Mouse (Mus musculus): ENCODE data around the gene Tln1. TPM values are rescaled to one million over a fixed set of nuclear protein-coding genes. Genes with fewer than 3 reads are reported as not detected.

Tln1 gene
- total and polyA plus RNA-seq, 2 experiments = 38.6 to 42.8 TPM

- Histone ChIP-seq H3K4me1 (ENCODE audit: control insufficient read depth, insufficient read depth, low read length) (peaks cover 2% of the 10 kb centered on the region; the same call in 1 of the 2 replicates), H3K79me2 (ENCODE audit: control insufficient read depth, insufficient read depth, low read length) (no peaks in the 10 kb centered on the region), H3K27me3 (ENCODE audit: control insufficient read depth, insufficient read depth, low read length) (no peaks in the 10 kb centered on the region), H3K36me3 (ENCODE audit: control insufficient read depth, insufficient read depth, low read length) (no peaks in the 10 kb centered on the region), H3K4me3 (ENCODE audit: insufficient read depth, low read depth, low read length) (no peak within 1 kb of the TSS), H3K9ac (ENCODE audit: low read depth, low read length) (no peak within 1 kb of the TSS), H3K27ac (replicated peaks; ENCODE audit: insufficient read depth, low read depth, low read length) (no peak within 1 kb of the TSS)
- no peak for DNase-seq (ENCODE audit: extremely low read depth, low read depth, low spot score)
- WGBS = 69% methylated on average over 12 of the region's 12 CpGs
- TF ChIP-seq POLR2A (IDR thresholded peaks at IDR 0.05; ENCODE audit: extremely low read depth, insufficient read depth, low read length) (no peak), CTCF (IDR thresholded peaks at IDR 0.05; ENCODE audit: low read depth, low read length) (no peak)
Observed at GRCm38 (mm10) chr4:43483535-43484091, 78.9 kb downstream of the Tln1 start, which contains the start of gene Sit1. TSS of gene Sit1 (minus strand) at chr4:43483734.

- Histone ChIP-seq H3K36me3 (ENCODE audit: control insufficient read depth, insufficient read depth, low read length) (no peaks in the 10 kb centered on the region), H3K4me1 (ENCODE audit: control insufficient read depth, insufficient read depth, low read length) (peaks cover 3% of the 10 kb centered on the region; the same call in 1 of the 2 replicates), H3K4me3 (ENCODE audit: insufficient read depth, low read depth, low read length) (no peak overlapping the region), H3K79me2 (ENCODE audit: control insufficient read depth, insufficient read depth, low read length) (no peaks in the 10 kb centered on the region), H3K9ac (ENCODE audit: low read depth, low read length) (no peak overlapping the region), H3K27me3 (ENCODE audit: control insufficient read depth, insufficient read depth, low read length) (no peaks in the 10 kb centered on the region), H3K27ac (replicated peaks; ENCODE audit: insufficient read depth, low read depth, low read length) (no peak overlapping the region)
- no peak for DNase-seq (ENCODE audit: extremely low read depth, low read depth, low spot score)
- no peak for TF ChIP-seq CTCF (IDR thresholded peaks at IDR 0.05; ENCODE audit: low read depth, low read length)
- TF ChIP-seq POLR2A (IDR thresholded peaks at IDR 0.05; ENCODE audit: extremely low read depth, insufficient read depth, low read length) = no peak
- WGBS = 79% methylated on average over 10 of the region's 10 CpGs
Observed at GRCm38 (mm10) chr4:43482591-43482990, 79.9 kb downstream of the Tln1 start.

DNA sequence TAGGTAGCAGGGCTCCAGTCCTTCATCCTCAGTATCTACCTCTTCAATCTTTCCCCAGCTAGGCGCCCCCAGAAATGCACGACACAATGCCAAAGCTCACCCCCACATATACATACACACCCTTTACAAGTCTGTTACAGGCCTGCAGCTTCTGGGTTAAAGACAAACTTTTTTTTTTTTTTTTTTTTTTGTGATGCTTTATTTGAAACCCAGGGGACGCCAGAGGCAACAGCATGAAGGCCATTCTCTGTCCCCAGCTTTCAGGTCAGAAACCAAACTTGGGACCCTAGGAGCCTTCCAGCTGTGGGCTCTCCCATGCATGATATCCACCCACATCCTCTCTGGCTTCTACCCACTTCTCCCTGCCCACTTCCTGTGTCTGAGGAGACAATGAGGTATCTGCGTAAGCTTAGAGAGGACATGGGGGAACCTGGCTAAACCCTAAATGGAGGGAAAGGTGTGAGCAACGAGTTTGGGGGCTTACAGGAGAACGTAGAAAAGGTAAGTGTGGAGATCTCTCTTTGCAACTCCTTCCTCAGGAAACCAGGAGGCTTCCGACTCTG lies 80.5 kb downstream of the Tln1 start:
- Histone ChIP-seq H3K27ac (replicated peaks; ENCODE audit: insufficient read depth, low read depth, low read length) (no peak overlapping the region), H3K9ac (ENCODE audit: low read depth, low read length) (no peak overlapping the region), H3K4me1 (ENCODE audit: control insufficient read depth, insufficient read depth, low read length) (peaks cover 3% of the 10 kb centered on the region; the same call in 1 of the 2 replicates), H3K79me2 (ENCODE audit: control insufficient read depth, insufficient read depth, low read length) (no peaks in the 10 kb centered on the region), H3K27me3 (ENCODE audit: control insufficient read depth, insufficient read depth, low read length) (no peaks in the 10 kb centered on the region), H3K4me3 (ENCODE audit: insufficient read depth, low read depth, low read length) (no peak overlapping the region), H3K36me3 (ENCODE audit: control insufficient read depth, insufficient read depth, low read length) (no peaks in the 10 kb centered on the region)
- 77% methylated on average over 7 of the region's 7 CpGs for WGBS
- DNase-seq (ENCODE audit: extremely low read depth, low read depth, low spot score) = no peak
- no peak for TF ChIP-seq CTCF (IDR thresholded peaks at IDR 0.05; ENCODE audit: low read depth, low read length)

Other genes with a start within 250 kb of the Tln1 start
- gene Rusc2, start 180.7 kb downstream of the Tln1 start, total RNA-seq (2014; rRNA removed) = 14.2 and 15.9 TPM in 2 replicates
- 17.2 and 17.5 TPM in 2 replicates for gene Rusc2, start 180.7 kb downstream of the Tln1 start, polyA plus RNA-seq (2012; rRNA removed)
- gene Fam166b, start 133.6 kb downstream of the Tln1 start, total RNA-seq (2014; rRNA removed) = not detected in 2 replicates
- gene Fam166b, start 133.6 kb downstream of the Tln1 start, polyA plus RNA-seq (2012; rRNA removed) = not detected in 2 replicates
- gene Tesk1, start 120.8 kb downstream of the Tln1 start, total RNA-seq (2014; rRNA removed) = 3.0 and 3.2 TPM in 2 replicates
- 25.0 and 28.3 TPM in 2 replicates for gene Tesk1, start 120.8 kb downstream of the Tln1 start, polyA plus RNA-seq (2012; rRNA removed)
- gene Cd72, start 108.1 kb downstream of the Tln1 start, total RNA-seq (2014; rRNA removed) = 2.8 and 3.6 TPM in 2 replicates
- 1.3 and 4.9 TPM in 2 replicates for gene Cd72, start 108.1 kb downstream of the Tln1 start, polyA plus RNA-seq (2012; rRNA removed)
- gene Sit1, start 79.0 kb downstream of the Tln1 start, total RNA-seq (2014; rRNA removed) = not detected in 2 replicates
- 0.13 and 0.51 TPM in 2 replicates for gene Sit1, start 79.0 kb downstream of the Tln1 start, polyA plus RNA-seq (2012; rRNA removed)
- gene Ccdc107, start 69.8 kb downstream of the Tln1 start, total RNA-seq (2014; rRNA removed) = 190 and 221 TPM in 2 replicates
- gene Ccdc107, start 69.8 kb downstream of the Tln1 start, polyA plus RNA-seq (2012; rRNA removed) = 260 and 344 TPM in 2 replicates
- 0.74 and 0.94 TPM in 2 replicates for gene Arhgef39, start 63.0 kb downstream of the Tln1 start, total RNA-seq (2014; rRNA removed)
- 0.81 and 1.4 TPM in 2 replicates for gene Arhgef39, start 63.0 kb downstream of the Tln1 start, polyA plus RNA-seq (2012; rRNA removed)
- gene Car9, start 55.7 kb downstream of the Tln1 start, total RNA-seq (2014; rRNA removed) = 0.20 and 0.28 TPM in 2 replicates
- 0.14 and 0.20 TPM in 2 replicates for gene Car9, start 55.7 kb downstream of the Tln1 start, polyA plus RNA-seq (2012; rRNA removed)
- 1.8 and 8.4 TPM in 2 replicates for gene Tpm2, start 38.9 kb downstream of the Tln1 start, total RNA-seq (2014; rRNA removed)
- 3.8 TPM in 2 replicates for gene Tpm2, start 38.9 kb downstream of the Tln1 start, polyA plus RNA-seq (2012; rRNA removed)
- 37.8 and 41.1 TPM in 2 replicates for gene Creb3, start 359 bp downstream of the Tln1 start, total RNA-seq (2014; rRNA removed)
- gene Creb3, start 359 bp downstream of the Tln1 start, polyA plus RNA-seq (2012; rRNA removed) = 47.9 and 62.0 TPM in 2 replicates
- 15.9 and 18.7 TPM in 2 replicates for gene Rgp1, start 16.0 kb upstream of the Tln1 start, total RNA-seq (2014; rRNA removed)
- 33.2 and 44.5 TPM in 2 replicates for gene Rgp1, start 16.0 kb upstream of the Tln1 start, polyA plus RNA-seq (2012; rRNA removed)
- 5.1 and 5.3 TPM in 2 replicates for gene Gba2, start 16.2 kb upstream of the Tln1 start, total RNA-seq (2014; rRNA removed)
- 8.9 and 10.9 TPM in 2 replicates for gene Gba2, start 16.2 kb upstream of the Tln1 start, polyA plus RNA-seq (2012; rRNA removed)
- gene Msmp, start 21.8 kb upstream of the Tln1 start, total RNA-seq (2014; rRNA removed) = not detected in 2 replicates
- not detected in 2 replicates for gene Msmp, start 21.8 kb upstream of the Tln1 start, polyA plus RNA-seq (2012; rRNA removed)
- 22.9 and 29.2 TPM in 2 replicates for gene Npr2, start 69.2 kb upstream of the Tln1 start, total RNA-seq (2014; rRNA removed)
- gene Npr2, start 69.2 kb upstream of the Tln1 start, polyA plus RNA-seq (2012; rRNA removed) = 24.1 and 39.1 TPM in 2 replicates
- gene Spag8, start 90.9 kb upstream of the Tln1 start, total RNA-seq (2014; rRNA removed) = 0.47 and 0.55 TPM in 2 replicates
- 0.83 and 1.1 TPM in 2 replicates for gene Spag8, start 90.9 kb upstream of the Tln1 start, polyA plus RNA-seq (2012; rRNA removed)
- gene Hint2, start 93.8 kb upstream of the Tln1 start, total RNA-seq (2014; rRNA removed) = 202 and 236 TPM in 2 replicates
- 215 and 231 TPM in 2 replicates for gene Hint2, start 93.8 kb upstream of the Tln1 start, polyA plus RNA-seq (2012; rRNA removed)
- 0.46 and 0.81 TPM in 2 replicates for gene Tmem8b, start 106.3 kb upstream of the Tln1 start, total RNA-seq (2014; rRNA removed)
- gene Tmem8b, start 106.3 kb upstream of the Tln1 start, polyA plus RNA-seq (2012; rRNA removed) = 1.8 and 1.9 TPM in 2 replicates
- gene Fam221b, start 106.5 kb upstream of the Tln1 start, total RNA-seq (2014; rRNA removed) = not detected in 2 replicates
- gene Fam221b, start 106.5 kb upstream of the Tln1 start, polyA plus RNA-seq (2012; rRNA removed) = 0.02 TPM in 1 of 2 replicates, not detected in the other
- gene Olfr70, start 138.1 kb upstream of the Tln1 start, total RNA-seq (2014; rRNA removed) = not detected in 2 replicates
- gene Olfr70, start 138.1 kb upstream of the Tln1 start, polyA plus RNA-seq (2012; rRNA removed) = not detected in 2 replicates
- gene Olfr71, start 147.6 kb upstream of the Tln1 start, total RNA-seq (2014; rRNA removed) = not detected in 2 replicates
- not detected in 2 replicates for gene Olfr71, start 147.6 kb upstream of the Tln1 start, polyA plus RNA-seq (2012; rRNA removed)
- 0.09 and 0.13 TPM in 2 replicates for gene Hrct1, start 164.5 kb upstream of the Tln1 start, total RNA-seq (2014; rRNA removed)
- 0.07 and 0.21 TPM in 2 replicates for gene Hrct1, start 164.5 kb upstream of the Tln1 start, polyA plus RNA-seq (2012; rRNA removed)
- 0.07 and 0.18 TPM in 2 replicates for gene Spaar, start 167.3 kb upstream of the Tln1 start, total RNA-seq (2014; rRNA removed)
- gene Spaar, start 167.3 kb upstream of the Tln1 start, polyA plus RNA-seq (2012; rRNA removed) = 0.07 and 0.12 TPM in 2 replicates
- not detected in 2 replicates for gene Olfr159, start 208.3 kb upstream of the Tln1 start, total RNA-seq (2014; rRNA removed)
- not detected in 2 replicates for gene Olfr159, start 208.3 kb upstream of the Tln1 start, polyA plus RNA-seq (2012; rRNA removed)